Mouse (Mus musculus) embryo, embryonic 11 days (tissue): ENCODE measurements around the gene Rb1.
A peak's percentile ranks its signal among the peaks of the same experiment; 100 is the strongest.

Experiments used
- DNase-seq: peaks from one replicate; pipeline ENCODE4 v3.0.0-alpha.2; 2015

The Rb1 gene

GRCm38 (mm10) chr14:73258181-73258580 lies 67.4 kb downstream of the Rb1 start:
- DNase-seq, result no peak

GRCm38 (mm10) chr14:73257348-73257747 lies 68.3 kb downstream of the Rb1 start:
- no peak for DNase-seq

- DNase-seq, result no peak
These were observed 70.1 kb downstream of the Rb1 start for GRCm38 (mm10) chr14:73255426-73255970.

- DNase-seq, result no peak
These were observed 71.2 kb downstream of the Rb1 start for GRCm38 (mm10) chr14:73254412-73254811.

GRCm38 (mm10) chr14:73253453-73254251 lies 72.0 kb downstream of the Rb1 start:
- DNase-seq, result peak; percentile 45

- no peak for DNase-seq
These were observed 73.3 kb downstream of the Rb1 start for GRCm38 (mm10) chr14:73252276-73252675.

GRCm38 (mm10) chr14:73250056-73250455 lies 75.6 kb downstream of the Rb1 start:
- DNase-seq, result no peak

GRCm38 (mm10) chr14:73244061-73244597 lies 81.5 kb downstream of the Rb1 start:
- no peak for DNase-seq

- no peak for DNase-seq
These were observed 85.8 kb downstream of the Rb1 start for GRCm38 (mm10) chr14:73239857-73240256.

GRCm38 (mm10) chr14:73239291-73239690 lies 86.3 kb downstream of the Rb1 start:
- DNase-seq, result peak; percentile 72

GRCm38 (mm10) chr14:73238498-73239250 lies 86.9 kb downstream of the Rb1 start:
- DNase-seq, result peak; percentile 86

- DNase-seq, result peak; percentile 84
These were observed 87.7 kb downstream of the Rb1 start, which contains the start of gene Lpar6 for GRCm38 (mm10) chr14:73237848-73238321. Gene Lpar6 (plus strand): TSS chr14:73237895.

GRCm38 (mm10) chr14:73234468-73235031 lies 91.1 kb downstream of the Rb1 start:
- DNase-seq, result peak; percentile 68

GRCm38 (mm10) chr14:73231286-73231982 lies 94.2 kb downstream of the Rb1 start:
- DNase-seq, result peak; percentile 42

GRCm38 (mm10) chr14:73226849-73227248 lies 98.8 kb downstream of the Rb1 start:
- no peak for DNase-seq

GRCm38 (mm10) chr14:73226346-73226745 lies 99.3 kb downstream of the Rb1 start:
- no peak for DNase-seq

GRCm38 (mm10) chr14:73222316-73222970 lies 103.2 kb downstream of the Rb1 start:
- DNase-seq, result no peak

- no peak for DNase-seq
These were observed 108.6 kb downstream of the Rb1 start for GRCm38 (mm10) chr14:73217062-73217461.

GRCm38 (mm10) chr14:73211477-73211876 lies 114.1 kb downstream of the Rb1 start:
- DNase-seq, result no peak

- no peak for DNase-seq
These were observed 115.4 kb downstream of the Rb1 start for GRCm38 (mm10) chr14:73210196-73210595.

GRCm38 (mm10) chr14:73209262-73209661 lies 116.4 kb downstream of the Rb1 start:
- no peak for DNase-seq

- no peak for DNase-seq
These were observed 121.6 kb downstream of the Rb1 start for GRCm38 (mm10) chr14:73204016-73204415.
